Mouse (Mus musculus) embryo, embryonic 10 days (tissue): ENCODE measurements around the gene Prss38.

Experiments
- DNase-seq: peaks from one replicate; pipeline ENCODE4 v3.0.0-alpha.2; 2015; ENCODE audit warnings: low spot score

Gene Prss38

DNA sequence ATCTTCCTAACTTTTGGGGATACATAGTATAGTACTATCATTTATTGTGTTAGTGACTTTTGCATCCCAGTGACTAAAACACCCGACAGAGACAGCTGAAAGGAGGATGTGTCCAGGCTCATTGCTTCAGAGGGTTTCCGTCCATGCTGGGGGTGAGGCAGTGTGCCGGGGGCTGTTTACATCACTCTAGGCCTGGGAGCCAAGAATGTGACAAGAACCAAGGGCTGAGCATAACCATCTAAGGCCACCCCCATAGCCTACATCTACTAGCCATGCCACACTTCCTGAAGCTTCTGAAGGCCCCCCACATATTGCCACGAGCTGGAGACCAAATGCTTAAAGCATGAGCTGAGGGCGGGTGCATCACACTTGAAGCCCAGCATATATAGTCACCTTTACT lies 50.7 kb downstream of the Prss38 start:
- DNase-seq: no peak

DNA sequence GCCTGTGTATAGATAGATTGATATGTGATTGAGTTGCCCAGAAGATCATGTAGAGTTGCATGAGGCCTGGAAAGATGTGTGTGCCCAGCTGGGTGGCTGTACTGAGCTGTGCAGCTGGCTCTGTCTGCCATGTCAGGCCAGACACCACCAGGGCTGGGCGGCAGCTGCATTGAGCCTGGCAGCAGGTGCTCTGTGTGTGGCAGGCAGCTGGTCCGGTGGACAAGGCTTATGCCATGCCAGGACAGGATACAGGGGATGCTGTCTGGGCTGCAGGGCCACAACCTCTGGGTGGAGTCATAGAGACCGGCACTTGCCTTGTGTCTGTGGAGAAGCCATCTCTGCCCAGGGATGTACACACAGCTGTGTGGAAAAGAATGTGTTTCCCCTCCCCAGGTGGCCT lies 52.5 kb downstream of the Prss38 start:
- no peak for DNase-seq
